Mouse (Mus musculus): ENCODE measurements at regions not wholly inside any gene's neighbourhood (a gene's known extent, or its start where the extent isn't known, plus 50 kb on each side); places are given as distances from the start of the nearest gene placed in this dataset.

DNA sequence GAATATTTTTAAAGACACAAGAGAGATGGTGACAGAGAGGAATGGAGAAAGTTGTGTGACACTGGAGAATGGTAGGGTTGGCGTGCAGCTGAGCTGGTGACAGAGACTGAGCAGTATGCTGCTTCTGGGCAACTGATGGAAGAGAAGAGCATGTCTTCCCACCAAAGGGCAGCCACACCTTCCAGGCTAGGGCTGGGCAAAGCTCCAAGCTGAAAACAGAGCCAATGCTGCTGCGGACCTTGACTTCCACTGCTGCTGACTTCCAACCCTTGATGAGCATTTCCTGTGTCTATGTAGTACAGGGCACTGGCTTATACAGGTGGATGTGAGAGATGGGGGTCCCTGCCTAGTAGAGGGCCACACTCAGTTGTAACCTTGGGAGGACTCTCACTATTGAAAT lies 418.7 kb downstream of the Pik3r1 start:
- ATAC-seq (ENCODE audit: extremely low read depth, insufficient number of reproducible peaks, low FRiP score, poor library complexity, severe bottlenecking) = no peak

DNA sequence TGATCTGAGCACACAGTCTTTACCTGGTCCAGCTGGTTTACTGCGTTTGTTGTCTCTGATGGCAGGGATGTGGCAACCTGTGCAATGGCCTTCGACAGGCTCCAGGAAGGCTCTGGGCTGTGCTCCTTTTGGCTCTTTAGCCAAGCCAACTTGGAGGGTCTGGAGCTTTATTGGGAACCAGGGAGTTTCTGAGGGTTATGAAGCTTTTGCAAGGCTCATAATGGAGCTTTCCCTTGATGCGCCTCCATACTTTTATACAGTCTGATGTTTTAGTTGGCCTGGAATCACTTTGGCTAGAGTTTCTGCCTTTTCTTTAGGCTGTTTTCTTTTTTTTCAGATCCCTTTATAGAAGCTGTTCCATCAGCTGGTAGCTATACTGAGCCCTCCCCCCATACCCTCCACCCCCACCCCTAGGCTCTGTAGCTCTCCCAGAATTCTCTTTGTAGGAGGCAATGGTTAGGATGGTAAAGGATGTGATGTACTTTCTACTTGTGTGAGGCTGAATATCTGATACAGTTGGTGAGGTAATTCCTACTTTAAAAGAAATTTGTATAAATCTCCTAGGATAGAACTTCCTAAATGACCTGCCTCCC lies 429.6 kb downstream of the Pik3r1 start:
- ATAC-seq (ENCODE audit: extremely low read depth, insufficient number of reproducible peaks, low FRiP score, poor library complexity, severe bottlenecking) = no peak

DNA sequence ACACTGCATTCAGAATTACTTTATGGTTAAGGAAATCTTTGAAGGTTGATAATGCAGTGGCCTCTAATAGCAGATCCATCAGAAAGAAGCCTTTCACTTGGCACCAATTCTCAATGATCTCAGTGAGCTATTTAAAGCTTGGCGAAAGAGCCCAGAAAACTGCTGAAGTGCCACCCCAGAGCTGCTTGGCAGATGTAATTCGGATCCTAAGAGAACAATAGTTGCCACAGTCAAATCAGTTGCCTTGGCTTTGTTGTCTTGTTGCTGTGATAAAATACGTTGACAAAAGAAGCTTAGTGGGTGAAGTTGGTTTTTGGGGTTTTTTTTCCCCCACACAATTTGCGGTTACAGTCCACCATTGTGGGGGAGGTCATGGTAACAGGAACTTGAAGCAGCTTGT lies 449.4 kb downstream of the Pik3r1 start:
- no peak for ATAC-seq (ENCODE audit: extremely low read depth, insufficient number of reproducible peaks, low FRiP score, poor library complexity, severe bottlenecking)

DNA sequence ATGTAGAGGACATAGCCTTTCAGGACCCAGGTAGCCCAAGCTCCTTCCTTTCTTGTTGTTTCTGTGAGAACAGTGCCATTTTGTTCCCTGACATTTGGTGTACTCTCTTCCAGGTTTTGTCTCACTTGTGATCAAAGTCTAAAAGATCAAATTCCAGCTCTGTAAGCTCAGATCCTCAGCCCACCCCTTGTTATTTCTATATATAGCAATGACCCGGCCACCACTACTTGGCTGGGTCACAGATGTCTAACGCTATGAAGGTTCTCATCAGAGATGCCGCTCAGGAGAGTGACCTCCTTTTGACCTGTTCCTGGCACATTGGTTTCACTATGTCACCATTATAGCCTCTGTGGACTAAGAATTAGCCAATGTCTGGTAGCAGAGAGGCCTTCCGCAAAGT lies 451.7 kb downstream of the Pik3r1 start:
- no peak for ATAC-seq (ENCODE audit: extremely low read depth, insufficient number of reproducible peaks, low FRiP score, poor library complexity, severe bottlenecking)

DNA sequence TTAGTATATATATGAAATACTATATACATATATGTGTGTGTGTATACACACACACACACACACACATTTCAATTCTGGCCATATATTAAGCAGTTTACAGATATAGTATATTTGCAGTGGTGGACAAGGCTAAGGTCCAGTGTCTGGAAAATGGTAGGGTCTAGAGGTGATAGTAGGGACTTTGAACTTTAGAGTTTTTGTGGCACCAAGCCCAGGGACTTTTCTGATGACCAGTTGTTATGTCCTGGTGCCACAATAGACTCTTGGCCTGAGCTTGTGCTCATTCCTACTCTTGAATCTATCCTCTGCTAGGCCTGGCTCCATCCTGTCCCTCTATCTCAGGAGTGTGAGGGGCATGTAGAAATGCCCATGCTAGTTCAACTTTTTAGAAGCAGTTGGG lies 454.0 kb downstream of the Pik3r1 start:
- no peak for ATAC-seq (ENCODE audit: extremely low read depth, insufficient number of reproducible peaks, low FRiP score, poor library complexity, severe bottlenecking)

DNA sequence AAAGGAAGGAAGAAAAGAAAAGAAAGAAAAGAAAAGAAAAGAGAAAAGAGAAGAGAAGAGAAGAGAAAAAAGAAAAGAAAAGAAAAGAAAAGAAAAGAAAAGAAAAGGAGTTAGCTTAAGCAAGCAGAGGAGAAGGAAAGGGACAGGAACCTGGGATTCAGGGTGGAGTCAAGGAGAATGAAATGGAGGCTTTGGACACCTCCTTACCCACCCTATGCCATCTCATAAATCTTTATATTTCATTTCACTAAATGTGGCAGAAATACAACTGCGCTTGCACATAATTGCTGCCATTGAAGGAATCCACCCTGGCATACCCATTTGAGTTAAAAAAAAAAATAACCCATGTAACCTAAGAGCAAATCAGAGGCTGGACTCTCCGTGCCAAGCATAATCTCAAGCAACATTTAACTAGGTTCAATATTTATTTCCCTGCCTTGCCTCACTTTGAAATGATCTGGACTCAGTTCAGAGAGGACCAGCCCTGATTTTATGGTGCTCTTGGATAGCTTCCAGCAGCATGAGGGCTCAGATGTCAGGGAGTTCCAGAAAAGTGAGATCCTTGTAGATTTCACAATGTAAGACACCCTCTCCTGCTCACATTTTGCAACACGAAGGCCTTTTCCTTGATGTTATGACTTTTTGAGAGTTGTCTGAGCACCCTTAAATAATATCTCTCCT lies 456.2 kb downstream of the Pik3r1 start:
- no peak for ATAC-seq (ENCODE audit: extremely low read depth, insufficient number of reproducible peaks, low FRiP score, poor library complexity, severe bottlenecking)

DNA sequence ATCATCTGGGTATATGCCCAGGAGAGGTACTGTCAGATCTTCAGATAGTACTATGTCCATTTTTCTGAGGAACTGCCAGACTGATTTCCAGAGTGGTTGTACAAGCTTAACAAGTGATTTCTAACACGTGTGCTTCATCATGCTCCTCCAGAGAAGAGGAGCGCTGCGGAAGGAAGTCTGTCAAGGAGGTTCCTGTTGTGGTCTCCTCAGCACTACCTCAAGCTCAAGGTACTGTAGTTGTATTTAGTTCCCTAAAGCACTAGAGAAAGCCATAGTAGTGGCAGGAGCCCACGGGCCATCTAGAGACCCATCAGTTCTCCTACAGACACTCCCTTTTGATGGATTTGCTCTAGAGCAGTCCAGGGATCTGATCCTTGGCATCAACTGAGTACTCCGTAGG lies 459.3 kb downstream of the Pik3r1 start:
- no peak for ATAC-seq (ENCODE audit: extremely low read depth, insufficient number of reproducible peaks, low FRiP score, poor library complexity, severe bottlenecking)

DNA sequence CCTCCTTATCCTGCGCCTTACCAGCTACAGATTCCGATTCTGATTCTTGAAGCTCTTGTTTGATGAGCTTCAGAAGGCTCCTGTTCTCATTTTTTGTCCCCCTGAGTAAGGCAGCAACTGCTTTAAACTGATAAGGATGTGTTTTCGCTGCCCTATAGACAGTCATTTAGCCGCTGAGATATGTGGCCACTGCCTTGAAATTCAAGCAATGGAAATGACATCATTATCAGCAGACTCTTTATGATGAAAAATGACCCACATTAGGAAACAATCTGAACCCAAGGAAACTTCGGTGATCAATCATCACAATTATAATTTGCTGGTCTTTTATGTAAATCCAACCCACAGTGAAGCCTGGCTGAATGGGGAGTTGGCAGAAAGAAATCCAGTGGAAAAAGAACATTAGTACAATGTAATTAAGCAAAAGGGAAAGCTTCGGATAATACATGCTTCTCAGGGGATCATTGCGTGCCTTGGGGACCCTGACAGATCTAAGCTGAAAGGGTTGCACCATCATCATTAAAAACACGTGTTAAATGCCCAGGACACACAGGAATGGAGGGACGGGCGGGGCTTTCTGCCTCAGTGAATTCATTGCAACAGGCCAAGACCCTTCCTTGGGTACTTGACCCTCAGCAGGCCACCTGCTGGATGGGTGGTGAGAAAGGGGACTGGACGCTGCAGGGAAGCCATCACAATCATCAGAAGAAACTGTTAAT lies 462.2 kb downstream of the Pik3r1 start:
- no peak for ATAC-seq (ENCODE audit: extremely low read depth, insufficient number of reproducible peaks, low FRiP score, poor library complexity, severe bottlenecking)

DNA sequence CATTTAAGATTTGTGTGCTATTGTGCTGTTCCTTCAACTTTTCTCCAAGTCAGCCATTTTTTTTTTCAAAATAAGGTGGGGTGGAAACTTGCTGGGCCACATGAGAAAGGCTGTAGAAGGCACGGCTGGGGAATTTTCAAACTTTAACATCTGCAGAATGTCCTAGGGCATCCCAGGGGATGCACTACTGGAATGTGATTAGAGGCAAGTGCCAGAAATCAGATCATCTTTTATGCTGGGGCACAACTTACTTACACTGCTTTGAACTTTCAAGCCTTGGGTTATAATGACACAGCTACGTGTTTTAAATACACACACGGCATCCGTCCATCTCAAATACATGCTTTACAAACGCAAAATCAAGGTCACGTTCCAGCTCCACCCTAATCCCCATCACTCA lies 463.0 kb downstream of the Pik3r1 start:
- no peak for ATAC-seq (ENCODE audit: extremely low read depth, insufficient number of reproducible peaks, low FRiP score, poor library complexity, severe bottlenecking)

DNA sequence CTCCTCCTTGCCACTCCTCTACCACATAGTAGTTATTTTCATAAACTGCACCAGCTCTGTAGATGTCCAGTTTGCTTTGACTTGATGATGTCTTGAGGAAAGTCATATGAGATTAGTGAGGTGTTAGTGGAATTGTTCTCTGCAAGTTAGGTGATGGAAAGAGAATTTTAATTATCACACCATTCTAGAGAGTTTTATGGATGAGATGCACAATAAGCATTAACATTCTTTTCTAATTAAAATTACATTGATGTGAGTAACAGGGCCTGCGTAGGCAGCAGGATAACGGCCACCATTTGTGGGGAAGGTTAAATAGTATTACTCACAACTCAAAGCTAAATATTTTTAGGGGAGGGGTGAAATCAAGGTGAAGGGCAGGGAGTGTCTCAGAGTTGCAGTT lies 466.7 kb downstream of the Pik3r1 start:
- ATAC-seq (ENCODE audit: extremely low read depth, insufficient number of reproducible peaks, low FRiP score, poor library complexity, severe bottlenecking) = no peak

DNA sequence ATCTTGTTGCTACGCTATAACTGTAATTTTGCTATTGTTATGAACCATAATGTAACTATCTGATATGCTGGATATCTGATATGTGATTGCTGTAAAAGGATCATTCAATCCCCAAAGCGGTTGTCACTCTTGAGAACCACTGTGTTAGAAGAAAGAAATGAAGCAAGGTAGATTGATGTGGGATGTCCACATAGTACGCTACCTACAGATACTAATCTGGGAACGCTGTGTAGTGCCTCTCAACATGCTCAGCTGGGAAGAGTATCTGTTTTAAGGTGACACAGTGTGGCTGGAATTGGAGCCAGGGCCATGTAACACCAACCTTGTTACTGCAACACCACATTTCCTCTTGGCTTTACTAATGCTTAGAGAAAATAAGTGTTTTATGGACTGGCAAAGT lies 456.2 kb upstream of the Slc30a5 start:
- no peak for ATAC-seq (ENCODE audit: extremely low read depth, insufficient number of reproducible peaks, low FRiP score, poor library complexity, severe bottlenecking)

DNA sequence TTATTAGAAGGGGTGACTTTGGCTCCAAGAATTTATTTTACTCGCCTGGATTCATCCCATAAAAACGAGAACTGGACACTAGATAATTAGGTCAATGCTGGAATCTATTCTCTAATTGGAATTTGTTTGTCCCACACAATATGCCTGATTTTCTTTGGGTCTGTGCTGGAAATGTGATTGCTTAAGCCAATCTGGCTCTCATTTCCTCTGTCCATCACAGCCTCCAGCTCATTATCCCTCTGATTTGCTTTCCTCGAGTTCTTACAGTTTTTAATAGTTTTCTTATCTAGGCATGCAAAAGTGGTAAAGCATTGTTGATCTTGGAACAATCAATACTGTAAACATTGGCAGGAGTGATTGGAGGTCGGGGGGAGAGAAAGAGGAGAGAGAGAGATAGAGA lies 453.9 kb upstream of the Slc30a5 start:
- ATAC-seq (ENCODE audit: extremely low read depth, insufficient number of reproducible peaks, low FRiP score, poor library complexity, severe bottlenecking) = no peak

DNA sequence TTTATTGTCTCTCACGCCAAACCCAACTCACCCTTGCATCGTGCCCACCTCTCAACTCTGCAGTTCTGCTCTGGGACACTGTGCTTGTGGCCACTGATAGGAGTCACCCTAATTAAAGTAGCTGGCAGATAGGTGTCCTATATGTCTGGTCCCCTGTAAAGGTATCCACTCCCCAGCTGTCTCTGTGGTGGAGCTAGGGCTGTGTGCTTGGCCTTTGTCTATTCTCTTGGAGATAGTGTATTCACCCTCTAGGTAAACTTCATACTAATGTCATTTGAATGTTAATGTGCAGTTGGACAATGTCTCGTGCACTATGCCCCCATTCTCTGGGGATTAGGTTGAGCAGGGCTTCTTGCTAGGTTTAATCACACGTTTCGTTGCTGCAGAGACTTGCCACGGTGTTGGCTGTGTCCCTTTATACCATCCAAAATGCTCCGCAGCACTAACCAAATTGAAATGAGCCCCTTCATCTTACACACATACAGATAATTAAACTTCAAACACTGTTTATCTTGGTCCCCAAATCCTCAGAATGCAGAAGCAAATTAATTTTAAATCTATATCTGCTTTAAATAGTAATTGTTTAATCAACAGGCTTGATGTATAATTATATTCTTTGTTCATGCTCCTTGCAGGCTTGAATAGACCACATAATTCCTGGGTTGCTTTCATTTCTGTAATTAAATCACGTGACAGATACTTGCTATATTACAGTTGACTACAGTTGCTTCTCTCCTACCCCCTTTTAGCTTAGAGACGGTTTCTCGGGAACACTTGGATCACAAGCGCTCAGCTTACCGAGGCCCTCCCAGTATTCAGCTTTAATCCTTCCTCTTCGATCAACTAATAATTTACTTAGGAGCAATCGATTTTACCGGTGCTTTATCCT lies 453.0 kb upstream of the Slc30a5 start:
- ATAC-seq (ENCODE audit: extremely low read depth, insufficient number of reproducible peaks, low FRiP score, poor library complexity, severe bottlenecking) = no peak

DNA sequence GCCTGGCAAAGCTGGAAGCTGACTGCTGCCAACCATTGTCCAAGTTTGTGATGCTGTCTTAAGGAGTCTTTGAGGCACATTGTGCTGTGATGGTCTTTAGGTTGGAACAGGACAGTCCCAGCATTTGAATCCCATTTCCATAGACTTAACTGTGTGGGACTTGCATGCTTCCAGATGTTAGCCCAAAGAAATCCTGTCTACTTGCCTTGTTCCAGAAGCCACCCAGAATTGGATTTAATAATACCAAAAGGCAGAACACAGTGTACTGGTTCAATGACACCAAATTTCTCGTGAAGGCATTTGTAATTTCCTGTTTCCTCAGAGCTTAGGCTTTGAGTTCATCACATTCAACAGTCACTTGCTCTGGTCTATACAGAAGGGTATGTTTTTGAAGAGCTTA lies 444.9 kb upstream of the Slc30a5 start:
- no peak for ATAC-seq (ENCODE audit: extremely low read depth, insufficient number of reproducible peaks, low FRiP score, poor library complexity, severe bottlenecking)

DNA sequence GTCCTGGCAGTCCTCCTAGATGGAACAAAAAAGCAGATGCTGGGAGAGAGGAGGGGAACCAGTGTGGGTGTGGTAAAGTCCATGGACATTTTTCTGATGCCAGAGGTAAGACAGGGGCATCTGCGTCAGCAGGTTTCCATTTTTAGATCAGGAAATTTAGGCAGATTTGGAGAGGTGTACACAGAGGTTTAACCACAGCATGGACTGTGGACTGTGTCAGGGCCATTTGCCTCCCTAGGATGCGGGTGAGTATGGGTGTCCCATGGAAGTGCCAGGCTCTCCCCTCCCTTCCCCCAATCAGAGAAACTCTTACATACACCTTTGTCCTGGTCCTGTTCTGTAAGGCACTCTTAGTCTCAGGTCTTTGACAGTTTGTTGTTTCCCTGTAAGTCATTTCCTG lies 443.5 kb upstream of the Slc30a5 start:
- ATAC-seq (ENCODE audit: extremely low read depth, insufficient number of reproducible peaks, low FRiP score, poor library complexity, severe bottlenecking) = no peak

DNA sequence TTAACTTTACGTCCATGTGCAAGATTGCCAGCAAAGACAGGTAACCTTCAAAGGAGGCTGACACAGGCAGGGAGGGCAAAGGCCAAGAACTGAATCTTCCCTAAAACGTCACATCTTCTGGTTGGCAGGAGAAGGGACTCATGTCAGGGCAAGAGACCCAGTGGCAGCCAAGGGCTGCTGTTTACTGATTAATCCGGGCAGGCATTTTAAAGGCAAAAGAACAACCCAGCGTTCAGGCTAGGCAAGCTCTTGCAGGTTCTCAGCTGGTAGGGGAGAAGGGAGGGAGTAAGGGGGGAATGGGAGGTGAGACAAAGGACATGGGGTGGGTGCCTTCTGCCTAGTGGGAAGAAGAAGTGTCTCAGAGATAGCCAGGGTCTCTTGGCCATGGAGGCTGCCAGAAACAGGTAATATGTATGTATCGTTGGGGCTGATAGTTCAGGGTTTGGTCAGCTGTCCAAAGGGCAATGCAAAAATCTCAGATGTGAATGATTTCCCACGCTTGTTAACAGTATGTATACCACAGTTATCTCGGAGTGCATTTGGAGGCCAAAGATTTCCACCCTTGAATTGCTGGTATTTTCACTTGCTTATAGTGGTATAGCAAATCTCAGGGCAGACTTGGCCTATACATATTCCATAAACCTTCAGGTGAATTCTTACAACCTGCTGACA lies 441.4 kb upstream of the Slc30a5 start:
- no peak for ATAC-seq (ENCODE audit: extremely low read depth, insufficient number of reproducible peaks, low FRiP score, poor library complexity, severe bottlenecking)

DNA sequence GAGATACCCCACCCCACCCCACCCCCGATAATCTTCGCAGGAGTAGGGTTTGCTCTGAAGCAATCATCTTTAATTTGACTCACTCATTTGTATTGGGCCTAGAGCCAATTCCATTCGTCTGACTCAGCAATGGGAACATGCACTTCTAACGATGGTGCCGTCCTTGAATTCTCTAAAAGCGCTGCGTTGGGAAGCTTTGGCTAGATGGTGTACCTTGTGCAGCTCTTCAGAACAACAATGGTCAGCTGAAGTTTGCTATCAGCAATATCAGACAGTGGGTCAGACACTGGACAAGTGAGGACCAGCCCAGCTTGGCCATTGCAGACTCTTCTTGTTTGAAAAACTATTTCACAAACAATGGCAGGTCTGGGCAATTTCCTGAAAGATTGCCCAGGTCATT lies 440.1 kb upstream of the Slc30a5 start:
- ATAC-seq (ENCODE audit: extremely low read depth, insufficient number of reproducible peaks, low FRiP score, poor library complexity, severe bottlenecking) = no peak

DNA sequence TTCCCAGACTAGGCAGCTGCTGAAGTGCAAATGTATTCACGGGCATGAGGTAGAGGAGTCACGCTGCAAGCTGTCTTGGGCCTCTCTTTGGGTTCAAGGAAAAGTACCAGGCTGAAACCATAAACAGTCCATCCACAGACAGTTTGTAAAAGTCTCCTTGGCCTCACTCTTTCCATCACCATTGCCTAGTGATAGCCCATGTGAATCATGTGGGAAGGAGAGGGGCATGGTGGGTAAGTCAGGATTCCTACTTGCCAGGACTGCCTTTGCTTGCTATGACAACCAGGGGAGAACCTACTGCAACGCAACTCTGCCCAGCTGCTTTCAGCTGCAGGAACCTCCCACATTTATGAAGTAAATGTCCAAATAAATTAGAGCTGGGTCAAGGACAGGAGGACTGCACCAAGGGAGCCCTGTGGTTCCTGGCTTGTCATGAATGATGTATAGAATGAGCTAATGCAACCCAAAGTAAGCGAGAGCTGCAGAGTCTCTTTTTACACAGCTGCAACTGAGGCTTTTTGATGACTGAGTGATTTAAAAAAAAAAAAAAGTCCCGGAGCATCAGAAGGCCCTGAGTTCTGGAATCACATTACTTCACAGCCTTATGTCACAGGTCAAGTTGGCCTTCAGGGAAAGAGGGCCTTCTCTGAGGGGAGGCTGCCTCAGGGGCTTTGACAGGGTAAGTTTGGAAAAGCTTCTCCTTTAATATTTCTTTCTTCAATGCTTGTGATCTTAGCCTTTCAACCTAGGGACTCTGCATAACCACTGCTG lies 420.7 kb upstream of the Slc30a5 start:
- ATAC-seq (ENCODE audit: extremely low read depth, insufficient number of reproducible peaks, low FRiP score, poor library complexity, severe bottlenecking) = no peak
